Mouse (Mus musculus): ENCODE measurements at regions not wholly inside any gene's neighbourhood (a gene's known extent, or its start where the extent isn't known, plus 50 kb on each side); places are given as distances from the start of the nearest gene placed in this dataset.

GRCm38 (mm10) chr13:6479667-6480066 is 68.3 kb upstream of the Pitrm1 start:
- no peak overlapping the region for H3K27ac ChIP-seq (ENCODE audit: control insufficient read depth, low read depth, low read length)
- H3K9ac ChIP-seq (ENCODE audit: control insufficient read depth, low read depth, low read length, poor library complexity, severe bottlenecking), result no peak overlapping the region
- TF ChIP-seq E2F4 (IDR thresholded peaks at IDR 0.05; ENCODE audit: borderline replicate concordance, low read depth, low read length) (no peak), NRF1 (IDR thresholded peaks at IDR 0.05; ENCODE audit: insufficient read depth, low read depth, low read length, poor library complexity, severe bottlenecking) (no peak)
- DNase-seq (ENCODE audit: low read depth, low spot score), result no peak
- no peaks in the 10 kb centered on the region for H3K4me1 ChIP-seq (ENCODE audit: control insufficient read depth in 1 of 2, insufficient read depth in 2 of 2, low read length in 2 of 2)
- H3K36me3 ChIP-seq (ENCODE audit: control insufficient read depth in 1 of 2, insufficient read depth in 2 of 2, low read length in 2 of 2), result no peaks in the 10 kb centered on the region
- no peaks in the 10 kb centered on the region for H3K79me2 ChIP-seq (ENCODE audit: control insufficient read depth, insufficient read depth, low read length, poor library complexity)
- H3K27me3 ChIP-seq (ENCODE audit: control insufficient read depth in 1 of 2, insufficient read depth in 2 of 2, low read length in 2 of 2), result no peaks in the 10 kb centered on the region
- H3K4me3 ChIP-seq (ENCODE audit: control insufficient read depth in 1 of 2, insufficient read depth in 1 of 2, low read depth in 2 of 2, low read length in 2 of 2), result no peak overlapping the region
- H3K9me3 ChIP-seq (replicated peaks; ENCODE audit: insufficient read depth, low read length), result no peaks in the 10 kb centered on the region

DNA sequence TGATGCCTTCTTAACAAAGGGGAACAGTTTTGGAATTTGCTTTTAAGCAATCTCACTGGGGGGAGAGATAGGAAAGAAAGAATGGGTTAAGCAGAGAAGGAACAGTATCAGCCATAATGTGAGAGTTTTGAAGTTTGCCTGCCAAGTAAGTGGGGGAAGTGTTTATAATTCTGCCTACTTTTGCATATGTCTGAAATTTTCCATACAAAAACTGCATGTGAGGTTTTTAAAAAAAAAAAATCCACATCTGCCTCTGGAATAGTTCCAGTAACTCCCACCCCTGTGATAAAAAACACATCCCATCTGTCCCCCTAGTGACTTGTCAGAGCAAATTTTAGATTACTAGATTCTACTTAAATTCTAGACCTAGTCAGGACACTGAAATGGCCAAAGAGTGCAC is 63.5 kb upstream of the Pitrm1 start:
- H3K9ac ChIP-seq (ENCODE audit: control insufficient read depth, low read depth, low read length, poor library complexity, severe bottlenecking), result no peak overlapping the region
- H3K4me3 ChIP-seq (ENCODE audit: control insufficient read depth in 1 of 2, insufficient read depth in 1 of 2, low read depth in 2 of 2, low read length in 2 of 2), result no peak overlapping the region
- H3K36me3 ChIP-seq (ENCODE audit: control insufficient read depth in 1 of 2, insufficient read depth in 2 of 2, low read length in 2 of 2), result no peaks in the 10 kb centered on the region
- no peak for DNase-seq (ENCODE audit: low read depth, low spot score)
- no peak overlapping the region for H3K27ac ChIP-seq (ENCODE audit: control insufficient read depth, low read depth, low read length)
- no peaks in the 10 kb centered on the region for H3K9me3 ChIP-seq (replicated peaks; ENCODE audit: insufficient read depth, low read length)
- TF ChIP-seq BHLHE40 (IDR thresholded peaks at IDR 0.05; ENCODE audit: borderline replicate concordance, low read depth, low read length), result no peak
- no peak for TF ChIP-seq HCFC1 (IDR thresholded peaks at IDR 0.05; ENCODE audit: low read depth, low read length)
- no peak for TF ChIP-seq ZNF384 (IDR thresholded peaks at IDR 0.05; ENCODE audit: low read depth, low read length)
- TF ChIP-seq MEF2A (IDR thresholded peaks at IDR 0.05; ENCODE audit: extremely low read depth, insufficient replicate concordance, low read depth, low read length, poor library complexity, severe bottlenecking), result no peak
- no peak for TF ChIP-seq E2F4 (IDR thresholded peaks at IDR 0.05; ENCODE audit: borderline replicate concordance, low read depth, low read length)
- no peak for TF ChIP-seq NELFE (IDR thresholded peaks at IDR 0.05; ENCODE audit: low read depth, low read length)
- TF ChIP-seq MAFK (IDR thresholded peaks at IDR 0.05; ENCODE audit: borderline replicate concordance, low read depth, low read length), result no peak
- no peak for TF ChIP-seq EP300 (IDR thresholded peaks at IDR 0.05; ENCODE audit: low read depth in 1 of 2, low read length in 2 of 2)
- TF ChIP-seq TAL1 (IDR thresholded peaks at IDR 0.05; ENCODE audit: low read length), result no peak
- TF ChIP-seq MAX (IDR thresholded peaks at IDR 0.05; ENCODE audit: low read length), result no peak
- TF ChIP-seq POLR2A (IDR thresholded peaks at IDR 0.05; ENCODE audit: control insufficient read depth in 1 of 2, insufficient read depth in 1 of 2, low read depth in 1 of 2, low read length in 2 of 2, poor library complexity in 1 of 2), result no peak
- no peak for TF ChIP-seq SIN3A (IDR thresholded peaks at IDR 0.05; ENCODE audit: low read length)
- no peak for TF ChIP-seq POLR2AphosphoS5 (IDR thresholded peaks at IDR 0.05; ENCODE audit: borderline replicate concordance, low read depth, low read length)
- TF ChIP-seq USF1 (IDR thresholded peaks at IDR 0.05; ENCODE audit: low read depth, low read length), result no peak
- no peak for TF ChIP-seq GATA1 (IDR thresholded peaks at IDR 0.05; ENCODE audit: low read depth, low read length)
- TF ChIP-seq UBTF (IDR thresholded peaks at IDR 0.05; ENCODE audit: borderline replicate concordance, insufficient read depth, low read depth, low read length), result no peak
- TF ChIP-seq RCOR1 (IDR thresholded peaks at IDR 0.05; ENCODE audit: low read depth, low read length), result no peak
- no peak for TF ChIP-seq MYB (IDR thresholded peaks at IDR 0.05; ENCODE audit: low read depth, low read length)
- no peaks in the 10 kb centered on the region for H3K4me1 ChIP-seq (ENCODE audit: control insufficient read depth in 1 of 2, insufficient read depth in 2 of 2, low read length in 2 of 2)
- H3K79me2 ChIP-seq (ENCODE audit: control insufficient read depth, insufficient read depth, low read length, poor library complexity), result no peaks in the 10 kb centered on the region
- no peaks in the 10 kb centered on the region for H3K27me3 ChIP-seq (ENCODE audit: control insufficient read depth in 1 of 2, insufficient read depth in 2 of 2, low read length in 2 of 2)
